Mouse (Mus musculus) splenic B cell, adult 2 months (primary cell): ENCODE data around the gene Gm128.
A peak's percentile ranks its signal among the peaks of the same experiment; 100 is the strongest.
"Not testable (repeated sequence)": the region's sequence is repeated elsewhere in the genome, so short reads cannot be mapped to it uniquely, and the experiment has no call there.

ENCODE experiments used
- DNase-seq: peaks from one replicate; pipeline ENCODE4 v3.0.0-alpha.2; 2011; ENCODE audit warnings: low read depth, low spot score
- H3K27me3 ChIP-seq: 2 replicates; pipeline ENCODE4 v1.6.1; 2012; ENCODE audit warnings: mild to moderate bottlenecking, low read length, moderate library complexity, mixed read lengths; ENCODE audit not compliant: control insufficient read depth, poor library complexity, insufficient read depth, severe bottlenecking
- H3K36me3 ChIP-seq: 2 replicates; pipeline ENCODE4 v1.6.1; 2012; ENCODE audit warnings: mild to moderate bottlenecking, low read length, moderate library complexity, mixed read lengths; ENCODE audit not compliant: control insufficient read depth, poor library complexity, insufficient read depth, severe bottlenecking

Gene Gm128

GRCm38 (mm10) chr3:95229781-95230494 is 11.5 kb downstream of the Gm128 start:
- H3K36me3 ChIP-seq = peaks cover 15% of the 10 kb centered on the region
- H3K27me3 ChIP-seq = no peaks in the 10 kb centered on the region
- DNase-seq = peak; percentile 51

- peak; percentile 40 for DNase-seq
- Histone ChIP-seq H3K27me3 (no peaks in the 10 kb centered on the region), H3K36me3 (peaks cover 9% of the 10 kb centered on the region)
Measured at GRCm38 (mm10) chr3:95228894-95229780, 12.3 kb downstream of the Gm128 start.

- peak; percentile 85 for DNase-seq
- Histone ChIP-seq H3K27me3 (no peaks in the 10 kb centered on the region), H3K36me3 (peaks cover 10% of the 10 kb centered on the region)
Measured at GRCm38 (mm10) chr3:95228148-95228893, 13.1 kb downstream of the Gm128 start, which contains the start of gene Cdc42se1. Cdc42se1 (plus strand) TSS chr3:95228732.

- Histone ChIP-seq H3K27me3 (no peaks in the 10 kb centered on the region), H3K36me3 (peaks cover 5% of the 10 kb centered on the region; the same call in 1 of the 2 replicates)
- no peak for DNase-seq
Measured at GRCm38 (mm10) chr3:95227214-95227613, 14.2 kb downstream of the Gm128 start.

- H3K36me3 ChIP-seq = peaks cover 5% of the 10 kb centered on the region
- no peaks in the 10 kb centered on the region for H3K27me3 ChIP-seq
- no peak for DNase-seq
Measured at GRCm38 (mm10) chr3:95224295-95224694, 17.1 kb downstream of the Gm128 start.

GRCm38 (mm10) chr3:95223041-95223440 is 18.4 kb downstream of the Gm128 start:
- Histone ChIP-seq H3K36me3 (peaks cover 5% of the 10 kb centered on the region), H3K27me3 (no peaks in the 10 kb centered on the region)
- no peak for DNase-seq

GRCm38 (mm10) chr3:95218466-95219137 is 22.8 kb downstream of the Gm128 start:
- H3K36me3 ChIP-seq = peaks cover 9% of the 10 kb centered on the region
- peak; percentile 33 for DNase-seq
- H3K27me3 ChIP-seq = no peaks in the 10 kb centered on the region

GRCm38 (mm10) chr3:95217255-95218134 is 23.9 kb downstream of the Gm128 start, which contains the start of gene Gabpb2:
Gabpb2 (minus strand) TSS chr3:95217916.
- peaks cover 8% of the 10 kb centered on the region for H3K36me3 ChIP-seq
- DNase-seq = peak; percentile 93
- H3K27me3 ChIP-seq = no peaks in the 10 kb centered on the region

- Histone ChIP-seq H3K27me3 (no peaks in the 10 kb centered on the region), H3K36me3 (peaks cover 8% of the 10 kb centered on the region)
- DNase-seq = no peak
Measured at GRCm38 (mm10) chr3:95216655-95217254, 24.6 kb downstream of the Gm128 start.

GRCm38 (mm10) chr3:95213609-95213975 is 27.8 kb downstream of the Gm128 start:
- Histone ChIP-seq H3K27me3 (no peaks in the 10 kb centered on the region), H3K36me3 (peaks cover 10% of the 10 kb centered on the region; the same call in 1 of the 2 replicates)
- no peak for DNase-seq

GRCm38 (mm10) chr3:95212889-95213608 is 28.3 kb downstream of the Gm128 start:
- not testable (repeated sequence) for H3K36me3 ChIP-seq, H3K27me3 ChIP-seq, DNase-seq

- Histone ChIP-seq H3K27me3 (no peaks in the 10 kb centered on the region), H3K36me3 (peaks cover 17% of the 10 kb centered on the region)
- DNase-seq = no peak
Measured at GRCm38 (mm10) chr3:95210585-95210984, 30.8 kb downstream of the Gm128 start.

GRCm38 (mm10) chr3:95208286-95208685 is 33.1 kb downstream of the Gm128 start:
- H3K36me3 ChIP-seq = peaks cover 15% of the 10 kb centered on the region
- no peaks in the 10 kb centered on the region for H3K27me3 ChIP-seq
- DNase-seq = no peak
